Mouse (Mus musculus) embryonic facial prominence, embryonic 10.5 days (tissue): ENCODE measurements around the gene Ric3. TPM values are rescaled to one million over a fixed set of nuclear protein-coding genes. Genes with fewer than 3 reads are reported as not detected.
A peak's percentile ranks its signal among the peaks of the same experiment; 100 is the strongest.
"Not testable (repeated sequence)": the region's sequence is repeated elsewhere in the genome, so short reads cannot be mapped to it uniquely, and the experiment has no call there.

Experiments
- DNase-seq: peaks from one replicate; pipeline ENCODE4 v3.0.0-alpha.2; 2017; ENCODE audit warnings: low spot score
- H3K27ac ChIP-seq: fragments of 300-500 bp; sonication (generic); replicated peaks from 2 replicates; pipeline ENCODE4 v1.5.1; 2016; ENCODE audit warnings: mild to moderate bottlenecking
- H3K27me3 ChIP-seq: fragments of 300-500 bp; sonication (generic); replicated peaks from 2 replicates; pipeline ENCODE4 v1.6.1; 2016; ENCODE audit warnings: low read depth, mild to moderate bottlenecking; ENCODE audit not compliant: poor library complexity, severe bottlenecking
- H3K36me3 ChIP-seq: fragments of 300-500 bp; sonication (generic); replicated peaks from 2 replicates; pipeline ENCODE4 v1.6.1; 2016; ENCODE audit warnings: mild to moderate bottlenecking, moderate library complexity
- H3K4me1 ChIP-seq: fragments of 300-500 bp; sonication (generic); 2 replicates; pipeline ENCODE4 v1.6.1; 2016
- H3K4me3 ChIP-seq: fragments of 300-500 bp; sonication (generic); 2 replicates; pipeline ENCODE4 v1.5.1; 2016; ENCODE audit warnings: mild to moderate bottlenecking, moderate library complexity
- H3K9me3 ChIP-seq: fragments of 300-500 bp; sonication (generic); 2 replicates; pipeline ENCODE4 v1.6.1; 2016; ENCODE audit warnings: mild to moderate bottlenecking
- WGBS: fragments of 180-500 bp; shearing (Covaris S2); methylation state at CpG from one replicate; pipeline ENCODE4 v1.1.7; 2016; 5-methylcytosine and 5-hydroxymethylcytosine counted together
- polyA plus RNA-seq: library from polyadenylated mRNA; unstranded; fragments of >200 nt; fragmentation: Nextera tagmentation; extraction: Ambion mirVana; gene quantifications from 2 replicates; pipeline ENCODE4 v1.2.1, GENCODE M21; 2016

The Ric3 gene
- polyA plus RNA-seq, 1 experiment from 2014 or later = 9.0 TPM

- no peak for DNase-seq
- WGBS = 81% methylated on average over 4 of the region's 4 CpGs
These were observed 13.5 kb upstream of the Ric3 start for GRCm38 (mm10) chr7:109096618-109097017.

GRCm38 (mm10) chr7:109094294-109094693 is 11.2 kb upstream of the Ric3 start:
- no peak for DNase-seq
- no peaks in the 10 kb centered on the region for H3K36me3 ChIP-seq
- no peak overlapping the region for H3K27ac ChIP-seq
- WGBS = no CpG with 5 or more reads among the region's 7 CpGs
- no peaks in the 10 kb centered on the region for H3K4me1 ChIP-seq
- H3K4me3 ChIP-seq = no peak overlapping the region
- H3K9me3 ChIP-seq = no peaks in the 10 kb centered on the region
- no peaks in the 10 kb centered on the region for H3K27me3 ChIP-seq

More at GRCm38 (mm10) chr7:109096618-109097017, 13.5 kb upstream of the Ric3 start:
- Histone ChIP-seq H3K27ac (no peak overlapping the region), H3K9me3 (no peaks in the 10 kb centered on the region), H3K36me3 (no peaks in the 10 kb centered on the region), H3K27me3 (no peaks in the 10 kb centered on the region; the same call in 1 of the 2 replicates), H3K4me1 (no peaks in the 10 kb centered on the region), H3K4me3 (no peak overlapping the region)

- not testable (repeated sequence) for H3K36me3 ChIP-seq, H3K27me3 ChIP-seq, H3K4me1 ChIP-seq, DNase-seq, H3K4me3 ChIP-seq, H3K9me3 ChIP-seq, H3K27ac ChIP-seq
- WGBS = no CpG with 5 or more reads among the region's 2 CpGs
These were observed 8.2 kb upstream of the Ric3 start for GRCm38 (mm10) chr7:109091316-109091715.

GRCm38 (mm10) chr7:109086946-109087345 is 3.8 kb upstream of the Ric3 start:
- peaks cover 15% of the 10 kb centered on the region for H3K4me1 ChIP-seq
- H3K27ac ChIP-seq = no peak overlapping the region
- no peaks in the 10 kb centered on the region for H3K36me3 ChIP-seq
- no peaks in the 10 kb centered on the region for H3K9me3 ChIP-seq
- peak; percentile 24 for DNase-seq
- no peak overlapping the region for H3K4me3 ChIP-seq
- H3K27me3 ChIP-seq = peaks cover 14% of the 10 kb centered on the region
- 15% methylated on average over 2 of the region's 2 CpGs for WGBS

GRCm38 (mm10) chr7:109083813-109084184 is 668 bp upstream of the Ric3 start:
- no peak overlapping the region for H3K4me3 ChIP-seq

GRCm38 (mm10) chr7:109082269-109083112 is 640 bp downstream of the Ric3 start:
- WGBS = 25% methylated on average over 12 of the region's 12 CpGs
- H3K9me3 ChIP-seq = no peaks in the 10 kb centered on the region
- H3K4me3 ChIP-seq = peak overlapping the region; percentile 82
- peak; percentile 62 for DNase-seq
- peak overlapping the region; percentile 81 for H3K27ac ChIP-seq
- H3K4me1 ChIP-seq = peaks cover 15% of the 10 kb centered on the region
- no peaks in the 10 kb centered on the region for H3K36me3 ChIP-seq
- peaks cover 14% of the 10 kb centered on the region for H3K27me3 ChIP-seq

More at GRCm38 (mm10) chr7:109083813-109084184, 668 bp upstream of the Ric3 start:
- no peak overlapping the region for H3K27ac ChIP-seq
- WGBS = 83% methylated on average over 4 of the region's 4 CpGs
- peaks cover 14% of the 10 kb centered on the region for H3K27me3 ChIP-seq
- H3K4me1 ChIP-seq = peaks cover 15% of the 10 kb centered on the region
- no peaks in the 10 kb centered on the region for H3K36me3 ChIP-seq
- DNase-seq = no peak
- no peaks in the 10 kb centered on the region for H3K9me3 ChIP-seq

GRCm38 (mm10) chr7:109072326-109072725 is 10.8 kb downstream of the Ric3 start:
- DNase-seq = no peak
- 76% methylated on average over 5 of the region's 5 CpGs for WGBS
- Histone ChIP-seq H3K27me3 (no peaks in the 10 kb centered on the region), H3K4me3 (no peak overlapping the region), H3K36me3 (no peaks in the 10 kb centered on the region), H3K27ac (no peak overlapping the region), H3K4me1 (no peaks in the 10 kb centered on the region), H3K9me3 (no peaks in the 10 kb centered on the region)

GRCm38 (mm10) chr7:109069641-109070040 is 13.5 kb downstream of the Ric3 start:
- Histone ChIP-seq H3K36me3 (no peaks in the 10 kb centered on the region), H3K4me3 (no peak overlapping the region), H3K27me3 (no peaks in the 10 kb centered on the region), H3K27ac (no peak overlapping the region), H3K9me3 (no peaks in the 10 kb centered on the region), H3K4me1 (no peaks in the 10 kb centered on the region)
- DNase-seq = no peak
- WGBS = 87% methylated on average over 4 of the region's 4 CpGs

- DNase-seq = no peak
- no peaks in the 10 kb centered on the region for H3K9me3 ChIP-seq
- no peaks in the 10 kb centered on the region for H3K36me3 ChIP-seq
- H3K27me3 ChIP-seq = no peaks in the 10 kb centered on the region
- no peak overlapping the region for H3K4me3 ChIP-seq
- H3K4me1 ChIP-seq = no peaks in the 10 kb centered on the region
- H3K27ac ChIP-seq = no peak overlapping the region
- WGBS = 89% methylated on average over 4 of the region's 4 CpGs
These were observed 23.6 kb downstream of the Ric3 start for GRCm38 (mm10) chr7:109059536-109059935.

GRCm38 (mm10) chr7:109050831-109051230 is 32.3 kb downstream of the Ric3 start:
- no peak overlapping the region for H3K27ac ChIP-seq
- no peaks in the 10 kb centered on the region for H3K4me1 ChIP-seq
- DNase-seq = no peak
- no peaks in the 10 kb centered on the region for H3K36me3 ChIP-seq
- WGBS = 95% methylated on average over 1 of the region's 1 CpGs
- no peaks in the 10 kb centered on the region for H3K9me3 ChIP-seq
- H3K4me3 ChIP-seq = no peak overlapping the region
- no peaks in the 10 kb centered on the region for H3K27me3 ChIP-seq

GRCm38 (mm10) chr7:109045876-109046275 is 37.3 kb downstream of the Ric3 start:
- no peak overlapping the region for H3K4me3 ChIP-seq
- no peak for DNase-seq
- 91% methylated on average over 2 of the region's 2 CpGs for WGBS
- no peaks in the 10 kb centered on the region for H3K36me3 ChIP-seq
- no peaks in the 10 kb centered on the region for H3K4me1 ChIP-seq
- H3K27me3 ChIP-seq = no peaks in the 10 kb centered on the region
- no peaks in the 10 kb centered on the region for H3K9me3 ChIP-seq
- no peak overlapping the region for H3K27ac ChIP-seq

GRCm38 (mm10) chr7:109039445-109039844 is 43.7 kb downstream of the Ric3 start:
- 84% methylated on average over 5 of the region's 5 CpGs for WGBS
- no peak for DNase-seq
- Histone ChIP-seq H3K27ac (no peak overlapping the region), H3K4me3 (no peak overlapping the region), H3K27me3 (no peaks in the 10 kb centered on the region), H3K36me3 (0 out of 2 replicates have a peak, but pooled peaks cover 5% of the 10 kb centered on the region), H3K9me3 (no peaks in the 10 kb centered on the region), H3K4me1 (no peaks in the 10 kb centered on the region)

- H3K4me1 ChIP-seq = no peaks in the 10 kb centered on the region
- H3K36me3 ChIP-seq = 0 out of 2 replicates have a peak, but pooled peaks cover 5% of the 10 kb centered on the region
- no peak overlapping the region for H3K27ac ChIP-seq
- no peaks in the 10 kb centered on the region for H3K9me3 ChIP-seq
- H3K4me3 ChIP-seq = no peak overlapping the region
- DNase-seq = no peak
- H3K27me3 ChIP-seq = no peaks in the 10 kb centered on the region
- 46% methylated on average over 1 of the region's 1 CpGs for WGBS
These were observed 44.1 kb downstream of the Ric3 start for GRCm38 (mm10) chr7:109038987-109039386.
